Mouse (Mus musculus) heart, embryonic 10.5 days (tissue): Measurements from ENCODE around the gene Kcnh6. TPM values are rescaled to one million over a fixed set of nuclear protein-coding genes. Genes with fewer than 3 reads are reported as not detected.

Source experiments
- polyA plus RNA-seq: library from polyadenylated mRNA; unstranded; fragments of >200 nt; fragmentation: Nextera tagmentation; extraction: Ambion mirVana; gene quantifications from 2 replicates; pipeline ENCODE4 v1.2.1, GENCODE M21; 2016

Kcnh6 gene
- polyA plus RNA-seq, 1 experiment from 2014 or later = 0.72 TPM

Other genes starting within 250 kb of the Kcnh6 start
- gene Cyb561, start 54.8 kb upstream of the Kcnh6 start, polyA plus RNA-seq = 4.1 and 4.6 TPM in 2 replicates
- 0.43 and 0.65 TPM in 2 replicates for gene Ace, start 40.2 kb upstream of the Kcnh6 start, polyA plus RNA-seq
- gene Ace3, start 13.4 kb upstream of the Kcnh6 start, polyA plus RNA-seq = not detected in 2 replicates
- gene Dcaf7, start 28.7 kb downstream of the Kcnh6 start, polyA plus RNA-seq = 60.4 and 69.6 TPM in 2 replicates
- gene Taco1, start 57.9 kb downstream of the Kcnh6 start, polyA plus RNA-seq = 11.5 and 11.6 TPM in 2 replicates
- gene Map3k3, start 76.5 kb downstream of the Kcnh6 start, polyA plus RNA-seq = 24.1 and 25.1 TPM in 2 replicates
- gene Gm10840, start 152.7 kb downstream of the Kcnh6 start, polyA plus RNA-seq = not detected in 2 replicates
- 172 and 261 TPM in 2 replicates for gene Limd2, start 152.7 kb downstream of the Kcnh6 start, polyA plus RNA-seq
- 26.4 and 27.4 TPM in 2 replicates for gene Strada, start 194.0 kb downstream of the Kcnh6 start, polyA plus RNA-seq
- gene Ccdc47, start 208.2 kb downstream of the Kcnh6 start, polyA plus RNA-seq = 85.0 and 91.2 TPM in 2 replicates
- gene Ddx42, start 208.8 kb downstream of the Kcnh6 start, polyA plus RNA-seq = 63.7 and 70.3 TPM in 2 replicates
- gene Ftsj3, start 248.0 kb downstream of the Kcnh6 start, polyA plus RNA-seq = 55.9 and 71.1 TPM in 2 replicates
- 330 and 386 TPM in 2 replicates for gene Psmc5, start 248.0 kb downstream of the Kcnh6 start, polyA plus RNA-seq